Mouse (Mus musculus) olfactory bulb, adult 2 months (tissue): ENCODE measurements around the gene Zic3. TPM values are rescaled to one million over a fixed set of nuclear protein-coding genes. Genes with fewer than 3 reads are reported as not detected.

ENCODE experiments used
- H3K27ac ChIP-seq: fragments of 200-500 bp; 2 replicates; pipeline ENCODE4 v1.5.1; 2012; ENCODE audit warnings: low read depth, low read length; ENCODE audit not compliant: insufficient read depth
- H3K4me1 ChIP-seq: fragments of 200-500 bp; 2 replicates; pipeline ENCODE4 v1.6.1; 2012; ENCODE audit warnings: low read length; ENCODE audit not compliant: control insufficient read depth, insufficient read depth
- H3K4me3 ChIP-seq: fragments of 200-500 bp; 2 replicates; pipeline ENCODE4 v1.5.1; 2012; ENCODE audit warnings: mild to moderate bottlenecking, low read depth, low read length, moderate library complexity; ENCODE audit not compliant: insufficient read depth
- CTCF ChIP-seq: fragments of 200-500 bp; IDR thresholded peaks from 2 replicates; pipeline ENCODE4 v1.5.1; 2012; ENCODE audit warnings: low read depth, mild to moderate bottlenecking, low read length, moderate library complexity; ENCODE audit not compliant: insufficient read depth
- POLR2A ChIP-seq: fragments of 200-500 bp; IDR thresholded peaks from 2 replicates; pipeline ENCODE4 v1.6.1; 2012; ENCODE audit warnings: mild to moderate bottlenecking, low read depth, low read length, moderate library complexity; ENCODE audit not compliant: insufficient read depth
- WGBS: fragments of 180-500 bp; shearing (Covaris S2); methylation state at CpG from one replicate; pipeline ENCODE4 v1.1.7; 2018; 5-methylcytosine and 5-hydroxymethylcytosine counted together
- polyA plus RNA-seq: library from polyadenylated mRNA; stranded (reverse); fragments of >200 nt; gene quantifications from 2 replicates; pipeline ENCODE4 v1.2.4, GENCODE M21; 2012; ENCODE audit warnings: low replicate concordance; ENCODE audit not compliant: missing spikeins, insufficient read depth, insufficient read length

Zic3 gene
- polyA plus RNA-seq, 1 experiment, result not detected

- 17% methylated on average over 70 of the region's 70 CpGs for WGBS
- peak overlapping the region; percentile 42 for H3K27ac ChIP-seq
- H3K4me3 ChIP-seq, result peak overlapping the region; percentile 35
- H3K4me1 ChIP-seq, result no peaks in the 10 kb centered on the region
- TF ChIP-seq CTCF (no peak), POLR2A (no peak)
Measured at GRCm38 (mm10) chrX:58038061-58039007, 15.8 kb downstream of the Zic3 start.

- no peak overlapping the region for H3K27ac ChIP-seq
- 70% methylated on average over 4 of the region's 4 CpGs for WGBS
- H3K4me3 ChIP-seq, result no peak overlapping the region
- TF ChIP-seq POLR2A (no peak), CTCF (no peak)
- no peaks in the 10 kb centered on the region for H3K4me1 ChIP-seq
Measured at GRCm38 (mm10) chrX:58039703-58040102, 17.2 kb downstream of the Zic3 start.

GRCm38 (mm10) chrX:58041865-58042264, 19.4 kb downstream of the Zic3 start:
- Histone ChIP-seq H3K27ac (no peak overlapping the region), H3K4me1 (no peaks in the 10 kb centered on the region), H3K4me3 (no peak overlapping the region)
- TF ChIP-seq CTCF, result no peak
- TF ChIP-seq POLR2A, result no peak
- WGBS, result 72% methylated on average over 3 of the region's 3 CpGs

- no peak for TF ChIP-seq CTCF
- TF ChIP-seq POLR2A, result no peak
- Histone ChIP-seq H3K4me3 (no peak overlapping the region), H3K27ac (no peak overlapping the region), H3K4me1 (no peaks in the 10 kb centered on the region)
- WGBS, result 86% methylated on average over 4 of the region's 4 CpGs
Measured at GRCm38 (mm10) chrX:58042512-58042911, 20.0 kb downstream of the Zic3 start.
